Mouse (Mus musculus): ENCODE measurements around the gene Washc1. TPM values are rescaled to one million over a fixed set of nuclear protein-coding genes. Genes with fewer than 3 reads are reported as not detected.
"Not testable (repeated sequence)": the region's sequence is repeated elsewhere in the genome, so short reads cannot be mapped to it uniquely, and the experiment has no call there.

Gene Washc1
- 10 to 100 TPM; 44.3 to 52.5 (median 48.1) TPM for total RNA-seq (2022)

- peak; percentile 64 to 90 for DNase-seq (ENCODE audit: low spot score in 2 of 2)
Observed at GRCm38 (mm10) chr17:66111402-66111959, at the start of gene Washc1. Gene Washc1, plus strand, starts transcription at chr17:66111545.

GRCm38 (mm10) chr17:66065115-66065514, 46.2 kb upstream of the Washc1 start:
- no peak for DNase-seq (ENCODE audit: low spot score in 2 of 2)

DNA sequence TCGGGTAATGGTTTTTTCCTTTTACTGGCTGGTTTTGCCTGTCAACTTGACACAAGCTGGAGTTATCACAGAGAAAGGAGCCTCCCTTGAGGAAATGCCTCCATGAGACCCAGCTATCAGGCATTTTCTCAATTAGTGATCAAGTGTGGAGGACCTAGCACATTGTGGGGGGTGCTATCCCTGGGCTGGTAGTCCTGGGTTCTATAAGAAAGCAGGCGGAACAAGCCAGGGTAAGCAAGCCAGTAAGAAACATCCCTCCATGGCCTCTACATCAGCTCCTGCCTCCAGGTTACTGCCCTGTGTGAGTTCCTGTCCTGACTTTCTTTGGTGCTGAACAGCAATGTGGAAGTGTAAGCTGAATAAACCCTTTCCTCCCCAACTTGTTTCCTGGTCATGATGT, 42.3 kb upstream of the Washc1 start:
- DNase-seq (ENCODE audit: low spot score in 2 of 2): not testable (repeated sequence)

- DNase-seq (ENCODE audit: low spot score in 2 of 2): no peak
Observed at GRCm38 (mm10) chr17:66073971-66074370, 37.4 kb upstream of the Washc1 start.

- DNase-seq (ENCODE audit: low spot score in 2 of 2): no peak
Observed at GRCm38 (mm10) chr17:66075827-66076173, 35.5 kb upstream of the Washc1 start.

- peak; percentile 26 to 39 for DNase-seq (ENCODE audit: low spot score in 2 of 2)
Observed at GRCm38 (mm10) chr17:66076174-66076927, 35.0 kb upstream of the Washc1 start.

GRCm38 (mm10) chr17:66076934-66077333, 34.4 kb upstream of the Washc1 start, which contains the start of gene Ankrd12:
Gene Ankrd12, minus strand, starts transcription at chr17:66077089.
- peak; percentile 95 to 97 for DNase-seq (ENCODE audit: low spot score in 2 of 2)

- no peak for DNase-seq (ENCODE audit: low spot score in 2 of 2)
Observed at GRCm38 (mm10) chr17:66077437-66077850, 33.9 kb upstream of the Washc1 start.

DNA sequence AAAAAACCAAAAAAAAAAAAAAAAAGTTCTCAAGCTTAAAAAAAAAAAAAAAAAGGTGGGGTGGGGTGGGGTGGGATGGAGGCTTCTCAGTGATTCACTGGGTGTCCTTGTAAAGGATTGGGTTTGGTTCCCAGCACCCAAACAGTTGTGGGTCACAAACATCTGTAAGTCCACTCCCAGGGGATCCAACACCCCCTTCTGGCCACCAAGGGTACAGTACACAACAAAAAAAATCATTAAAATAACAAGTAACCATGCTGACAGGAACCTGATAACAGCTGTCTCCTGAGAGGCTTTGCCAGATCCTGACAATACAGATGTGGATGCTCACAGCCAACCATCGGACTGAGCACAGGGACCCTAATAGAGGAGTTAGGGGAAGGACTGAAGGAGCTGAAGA, 26.9 kb upstream of the Washc1 start:
- DNase-seq (ENCODE audit: low spot score in 2 of 2): no peak

- no peak for DNase-seq (ENCODE audit: low spot score in 2 of 2)
Observed at GRCm38 (mm10) chr17:66085038-66085437, 26.3 kb upstream of the Washc1 start.

GRCm38 (mm10) chr17:66090251-66090650, 21.1 kb upstream of the Washc1 start:
- DNase-seq (ENCODE audit: low spot score in 2 of 2): no peak

- DNase-seq (ENCODE audit: low spot score in 2 of 2): no peak
Observed at GRCm38 (mm10) chr17:66091392-66091791, 20.0 kb upstream of the Washc1 start.

GRCm38 (mm10) chr17:66092065-66092464, 19.3 kb upstream of the Washc1 start:
- no peak for DNase-seq (ENCODE audit: low spot score in 2 of 2)

DNA sequence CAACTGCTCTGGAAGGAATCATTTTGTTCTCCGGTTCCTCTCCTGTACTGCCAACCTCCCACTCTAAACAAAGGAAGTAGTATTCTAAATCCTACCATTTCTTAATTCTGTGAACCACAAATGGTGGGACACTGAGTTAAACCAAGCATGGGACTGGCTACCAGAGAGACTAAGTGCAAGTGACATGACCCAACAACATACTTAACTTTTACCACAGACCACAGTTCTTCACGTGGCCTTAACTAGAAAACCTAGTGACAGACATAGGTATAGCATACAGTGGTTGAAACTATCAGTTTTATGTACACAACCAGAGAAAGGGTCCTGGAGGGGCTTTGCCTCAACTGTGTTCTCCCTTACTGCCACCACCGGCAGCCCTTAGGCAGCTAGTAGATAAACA, 18.7 kb upstream of the Washc1 start:
- no peak for DNase-seq (ENCODE audit: low spot score in 2 of 2)

- no peak for DNase-seq (ENCODE audit: low spot score in 2 of 2)
Observed at GRCm38 (mm10) chr17:66100566-66101379, 10.6 kb upstream of the Washc1 start.

DNA sequence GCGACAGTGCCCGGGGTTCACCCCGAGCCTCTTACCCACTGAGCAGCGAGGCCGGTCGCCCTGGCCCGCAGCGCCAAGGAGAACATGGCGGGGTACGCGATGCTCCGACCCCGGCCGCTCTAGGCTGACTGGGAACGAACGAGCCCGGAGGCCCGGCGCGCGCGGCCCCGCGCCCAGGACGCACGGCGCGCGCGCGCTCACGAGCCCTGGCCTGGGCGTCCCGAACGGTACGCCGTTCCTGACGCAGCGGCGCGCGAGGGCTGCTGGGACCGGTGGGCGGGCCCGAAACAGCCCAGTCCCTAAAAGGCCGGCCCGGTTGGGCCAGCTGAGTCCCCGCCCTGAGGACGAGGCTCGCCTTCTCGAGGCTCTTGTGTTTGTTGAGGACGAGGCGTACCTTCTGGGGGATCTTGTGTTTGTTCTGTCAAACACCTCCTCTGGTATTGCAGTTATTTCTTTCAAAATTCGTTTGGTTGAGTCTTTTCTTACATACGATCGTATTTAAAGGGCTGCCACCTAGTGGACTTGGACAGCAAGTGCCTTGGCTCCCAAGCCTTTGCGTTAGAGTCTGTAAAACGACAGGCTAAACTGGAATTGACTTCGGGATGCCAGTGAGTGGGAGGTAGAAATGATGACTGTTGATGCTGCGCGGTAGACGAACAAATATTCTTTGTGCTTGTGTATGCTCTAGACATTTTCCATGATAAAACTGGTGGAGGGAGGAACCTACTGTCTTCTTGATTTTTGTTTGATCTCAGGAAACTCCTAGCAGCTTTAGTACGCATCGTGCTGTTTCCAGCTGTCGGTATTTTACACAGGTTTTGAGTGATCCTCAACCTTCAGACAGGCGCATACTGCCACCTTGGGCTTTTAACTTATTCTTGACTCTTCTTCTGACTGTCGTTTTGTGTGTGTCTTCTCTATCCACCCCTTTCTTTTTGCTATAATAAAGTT, 9.7 kb upstream of the Washc1 start, which contains the start of gene Ndufv2:
TSS of gene Ndufv2 (minus strand) at position 180 of the 951 bp plus-strand sequence.
- peak; percentile 78 to 91 for DNase-seq (ENCODE audit: low spot score in 2 of 2)

GRCm38 (mm10) chr17:66104076-66104475, 7.3 kb upstream of the Washc1 start:
- DNase-seq (ENCODE audit: low spot score in 2 of 2): no peak

- no peak for DNase-seq (ENCODE audit: low spot score in 2 of 2)
Observed at GRCm38 (mm10) chr17:66106601-66107267, 4.6 kb upstream of the Washc1 start.

DNA sequence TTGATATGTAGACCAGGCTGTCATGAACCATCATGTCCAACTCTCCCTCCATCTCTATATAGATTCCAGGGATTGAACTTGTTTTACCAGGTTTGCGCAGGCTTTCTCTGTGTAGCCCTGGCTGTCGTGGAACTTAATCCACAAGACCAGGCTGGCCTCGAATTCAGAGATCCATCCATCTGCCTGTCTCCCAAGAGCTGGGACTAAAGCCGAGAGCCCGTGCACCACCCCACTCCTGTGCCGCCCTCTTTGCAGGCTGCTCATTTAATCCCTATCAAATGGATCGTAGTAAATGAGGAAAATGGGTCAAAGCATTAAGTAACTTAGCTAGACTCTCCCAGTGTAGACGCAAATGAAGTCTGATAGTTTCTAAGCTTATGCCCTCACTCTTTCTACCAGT, 3.9 kb upstream of the Washc1 start:
- no peak for DNase-seq (ENCODE audit: low spot score in 2 of 2)

DNA sequence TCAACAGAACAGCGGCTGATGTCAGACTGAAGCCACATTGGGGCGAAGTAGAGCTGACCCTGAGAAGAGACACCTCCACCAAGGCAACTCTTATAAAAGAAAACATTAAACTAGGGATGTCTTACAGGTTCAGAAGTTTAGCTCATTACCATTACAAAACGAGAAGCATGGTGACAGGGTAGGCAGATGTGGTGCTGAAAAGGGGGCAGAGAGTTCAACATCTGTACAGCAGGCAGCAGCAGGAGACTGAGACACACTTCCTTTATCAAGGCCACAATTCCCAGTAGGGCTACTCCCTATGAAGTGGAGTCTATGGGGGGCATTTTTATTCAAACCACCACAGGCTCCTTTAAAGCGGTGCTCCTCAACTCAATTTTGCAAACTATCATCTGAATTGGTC, 3.1 kb upstream of the Washc1 start:
- DNase-seq (ENCODE audit: low spot score in 2 of 2): no peak
